Mouse (Mus musculus) midbrain, embryonic 13.5 days (tissue): ENCODE results near the gene Gm5426. TPM values are rescaled to one million over a fixed set of nuclear protein-coding genes. Genes with fewer than 3 reads are reported as not detected.
"Not testable (repeated sequence)": the region's sequence is repeated elsewhere in the genome, so short reads cannot be mapped to it uniquely, and the experiment has no call there.

ENCODE experiments used
- ATAC-seq: fragments of 200-750 bp; cut with Nextera tagmentation; 2 replicates; pipeline ENCODE4 v1.8.0; 2017; ENCODE audit warnings: mild to moderate bottlenecking, moderate TSS enrichment, moderate library complexity
- H3K27ac ChIP-seq: fragments of 300-500 bp; sonication (generic); 2 replicates; pipeline ENCODE4 v1.5.1; 2015; ENCODE audit warnings: inconsistent platforms, mild to moderate bottlenecking, moderate library complexity
- H3K27me3 ChIP-seq: fragments of 300-500 bp; sonication (generic); 2 replicates; pipeline ENCODE4 v1.6.1; 2015; ENCODE audit warnings: mild to moderate bottlenecking, inconsistent platforms
- H3K36me3 ChIP-seq: fragments of 300-500 bp; sonication (generic); 2 replicates; pipeline ENCODE4 v1.6.1; 2015; ENCODE audit warnings: mild to moderate bottlenecking, inconsistent platforms
- H3K4me1 ChIP-seq: fragments of 300-500 bp; sonication (generic); replicated peaks from 2 replicates; pipeline ENCODE4 v1.6.1; 2015; ENCODE audit warnings: inconsistent platforms
- H3K4me2 ChIP-seq: fragments of 300-500 bp; sonication (generic); replicated peaks from 2 replicates; pipeline ENCODE4 v1.6.1; 2015; ENCODE audit warnings: moderate library complexity, mild to moderate bottlenecking, inconsistent platforms
- H3K4me3 ChIP-seq: fragments of 300-500 bp; sonication (generic); replicated peaks from 2 replicates; pipeline ENCODE4 v1.5.1; 2015; ENCODE audit warnings: mild to moderate bottlenecking, inconsistent platforms
- H3K9ac ChIP-seq: fragments of 300-500 bp; sonication (generic); replicated peaks from 2 replicates; pipeline ENCODE4 v1.6.1; 2015; ENCODE audit warnings: mild to moderate bottlenecking, inconsistent platforms
- H3K9me3 ChIP-seq: fragments of 300-500 bp; sonication (generic); 2 replicates; pipeline ENCODE4 v1.6.1; 2016; ENCODE audit warnings: mild to moderate bottlenecking, inconsistent platforms
- WGBS: fragments of 180-500 bp; shearing (Covaris S2); methylation state at CpG from one replicate; pipeline ENCODE4 v1.1.7; 2015; 5-methylcytosine and 5-hydroxymethylcytosine counted together
- polyA plus RNA-seq: library from polyadenylated mRNA; unstranded; fragments of >200 nt; fragmentation: Nextera tagmentation; extraction: Ambion mirVana; gene quantifications from 2 replicates; pipeline ENCODE4 v1.2.1, GENCODE M21; 2015

The Gm5426 gene
- polyA plus RNA-seq, 1 experiment from 2014 or later, result not detected

DNA sequence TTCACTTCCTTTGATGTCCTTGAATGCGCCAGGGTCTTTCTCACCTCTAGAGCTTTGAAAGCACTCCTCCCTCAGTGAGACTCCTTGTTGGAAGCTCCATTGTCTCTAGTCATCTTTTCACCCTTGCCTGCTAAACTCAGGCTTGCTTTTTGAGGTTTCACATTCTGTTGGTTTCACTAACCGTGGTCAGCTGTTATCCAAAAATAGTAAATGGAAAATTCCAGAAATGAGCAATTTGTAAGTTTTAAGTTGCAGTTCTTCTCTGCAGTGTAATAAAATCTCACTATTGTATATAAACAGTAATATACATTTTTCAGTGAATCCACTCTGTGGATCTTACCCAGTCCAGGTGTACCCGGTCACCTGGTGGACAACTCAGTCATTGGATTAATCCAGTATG is 21.1 kb upstream of the Gm5426 start:
- ATAC-seq, result no peak
- WGBS, result 98% methylated on average over 3 of the region's 3 CpGs
- 0 out of 2 replicates have a peak, but pooled peaks cover 2% of the 10 kb centered on the region for H3K9me3 ChIP-seq
- H3K4me1 ChIP-seq, result no peaks in the 10 kb centered on the region
- H3K27ac ChIP-seq, result no peak overlapping the region
- H3K36me3 ChIP-seq, result no peaks in the 10 kb centered on the region
- no peak overlapping the region for H3K4me3 ChIP-seq
- H3K4me2 ChIP-seq, result no peak overlapping the region
- H3K9ac ChIP-seq, result no peak overlapping the region
- no peaks in the 10 kb centered on the region for H3K27me3 ChIP-seq

DNA sequence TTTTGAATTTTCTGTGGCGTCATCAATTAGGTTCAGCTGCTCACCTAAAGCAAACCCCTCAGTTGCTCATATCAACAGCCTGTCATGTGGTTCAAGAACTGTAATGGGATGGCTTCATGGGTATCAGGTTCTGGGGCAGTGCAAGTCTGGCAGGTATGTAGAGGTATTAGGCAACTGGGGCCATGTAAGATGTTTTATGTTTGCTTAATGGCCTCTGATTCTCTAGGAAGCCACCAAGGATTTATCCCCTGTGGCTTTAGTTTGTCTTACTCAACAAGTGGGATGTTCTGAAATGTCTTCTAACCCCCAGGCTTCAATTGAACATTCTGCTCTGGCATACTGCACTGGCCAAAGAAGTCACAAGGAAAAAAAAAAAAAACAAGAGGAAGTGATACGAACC is 15.6 kb upstream of the Gm5426 start:
- no peaks in the 10 kb centered on the region for H3K4me1 ChIP-seq
- no peak for ATAC-seq
- WGBS, result 84% methylated on average over 2 of the region's 2 CpGs
- no peak overlapping the region for H3K27ac ChIP-seq
- H3K9me3 ChIP-seq, result no peaks in the 10 kb centered on the region
- no peaks in the 10 kb centered on the region for H3K36me3 ChIP-seq
- H3K9ac ChIP-seq, result no peak overlapping the region
- H3K4me3 ChIP-seq, result no peak overlapping the region
- no peak overlapping the region for H3K4me2 ChIP-seq
- H3K27me3 ChIP-seq, result no peaks in the 10 kb centered on the region

DNA sequence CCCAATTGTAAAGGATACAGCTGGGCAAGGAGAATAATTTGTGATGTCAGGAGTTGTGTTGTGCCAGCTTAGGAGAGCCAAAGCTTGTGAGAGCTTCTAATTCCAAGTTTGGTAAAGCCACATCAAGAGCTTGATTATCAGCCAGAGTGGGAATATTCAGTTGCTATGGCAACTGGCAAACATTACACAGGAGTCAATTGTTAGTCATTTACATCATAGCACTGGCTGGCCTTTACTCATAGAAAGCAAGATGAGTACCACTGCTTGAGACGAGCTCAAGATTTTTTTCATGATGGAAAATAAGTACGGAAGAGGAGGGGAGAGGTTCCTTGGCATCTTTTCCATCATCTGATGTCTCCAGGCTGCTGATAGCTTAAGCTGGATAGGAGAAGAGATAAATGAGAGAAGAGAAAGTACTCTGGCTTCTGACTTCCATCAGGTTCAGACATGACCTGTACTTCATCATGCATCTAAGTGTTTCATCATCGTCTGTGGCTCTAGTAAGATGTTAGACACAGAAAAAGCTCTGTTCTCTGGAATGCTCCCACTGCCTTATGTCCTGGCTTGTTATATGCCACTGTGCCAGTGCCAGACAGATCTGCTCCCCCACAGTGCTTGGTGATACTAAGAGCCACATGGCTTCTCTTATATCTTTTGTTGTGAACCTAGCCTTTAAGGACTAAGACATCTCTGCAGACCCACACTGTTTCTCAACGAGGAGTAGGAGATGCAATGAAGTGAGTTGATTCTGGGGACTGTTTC is 15.0 kb upstream of the Gm5426 start:
- Histone ChIP-seq H3K36me3 (no peaks in the 10 kb centered on the region), H3K4me1 (no peaks in the 10 kb centered on the region), H3K4me3 (no peak overlapping the region), H3K27ac (no peak overlapping the region), H3K9me3 (no peaks in the 10 kb centered on the region), H3K4me2 (no peak overlapping the region), H3K9ac (no peak overlapping the region), H3K27me3 (no peaks in the 10 kb centered on the region)
- no peak for ATAC-seq
- 75% methylated on average over 4 of the region's 4 CpGs for WGBS

DNA sequence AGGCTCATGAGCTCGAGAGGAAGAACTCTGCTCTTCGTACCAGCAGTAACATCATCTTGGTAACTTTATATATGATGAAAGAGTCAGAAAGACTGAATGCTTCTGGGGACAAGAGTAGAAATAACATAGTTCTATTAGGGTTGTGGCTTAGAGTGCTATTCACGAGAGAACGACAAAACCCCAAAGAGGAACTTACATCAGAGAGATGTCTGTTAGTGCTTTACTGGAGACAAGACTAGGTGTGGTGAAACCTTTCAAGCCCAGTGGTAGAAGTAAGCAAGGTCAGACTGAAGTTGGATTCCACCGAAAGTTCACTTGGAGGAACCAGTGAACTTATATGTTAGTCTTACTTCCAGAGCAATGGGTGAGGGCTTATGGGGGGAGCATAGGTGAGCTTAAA is 12.5 kb upstream of the Gm5426 start:
- H3K4me1 ChIP-seq, result no peaks in the 10 kb centered on the region
- no peak overlapping the region for H3K9ac ChIP-seq
- no peak overlapping the region for H3K4me2 ChIP-seq
- WGBS, result 87% methylated on average over 5 of the region's 5 CpGs
- H3K9me3 ChIP-seq, result no peaks in the 10 kb centered on the region
- no peaks in the 10 kb centered on the region for H3K36me3 ChIP-seq
- H3K27ac ChIP-seq, result no peak overlapping the region
- ATAC-seq, result no peak
- no peak overlapping the region for H3K4me3 ChIP-seq
- H3K27me3 ChIP-seq, result no peaks in the 10 kb centered on the region

DNA sequence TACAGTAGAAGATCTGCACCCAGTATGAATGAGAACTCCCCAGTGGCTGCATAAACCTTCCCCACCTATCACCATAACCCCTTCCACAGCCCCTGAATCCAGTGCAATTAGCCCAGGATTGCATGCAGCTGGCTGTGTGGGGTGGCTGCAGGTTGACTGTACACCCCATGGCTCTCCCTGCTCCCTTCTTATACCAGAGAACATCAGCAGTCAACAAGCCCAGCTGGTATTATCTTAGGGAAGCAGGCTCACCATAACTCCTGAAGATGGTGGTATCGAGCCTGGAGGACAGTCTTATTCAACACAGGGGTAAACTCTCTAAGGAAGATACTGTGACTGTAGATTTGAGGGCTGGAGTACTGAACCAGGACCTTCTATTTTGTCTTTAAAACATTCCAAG is 12.1 kb upstream of the Gm5426 start:
- H3K36me3 ChIP-seq, result no peaks in the 10 kb centered on the region
- H3K27me3 ChIP-seq, result no peaks in the 10 kb centered on the region
- H3K27ac ChIP-seq, result no peak overlapping the region
- no peaks in the 10 kb centered on the region for H3K9me3 ChIP-seq
- H3K9ac ChIP-seq, result no peak overlapping the region
- ATAC-seq, result no peak
- no peaks in the 10 kb centered on the region for H3K4me1 ChIP-seq
- no peak overlapping the region for H3K4me3 ChIP-seq
- H3K4me2 ChIP-seq, result no peak overlapping the region
- WGBS, result 88% methylated on average over 1 of the region's 1 CpGs

DNA sequence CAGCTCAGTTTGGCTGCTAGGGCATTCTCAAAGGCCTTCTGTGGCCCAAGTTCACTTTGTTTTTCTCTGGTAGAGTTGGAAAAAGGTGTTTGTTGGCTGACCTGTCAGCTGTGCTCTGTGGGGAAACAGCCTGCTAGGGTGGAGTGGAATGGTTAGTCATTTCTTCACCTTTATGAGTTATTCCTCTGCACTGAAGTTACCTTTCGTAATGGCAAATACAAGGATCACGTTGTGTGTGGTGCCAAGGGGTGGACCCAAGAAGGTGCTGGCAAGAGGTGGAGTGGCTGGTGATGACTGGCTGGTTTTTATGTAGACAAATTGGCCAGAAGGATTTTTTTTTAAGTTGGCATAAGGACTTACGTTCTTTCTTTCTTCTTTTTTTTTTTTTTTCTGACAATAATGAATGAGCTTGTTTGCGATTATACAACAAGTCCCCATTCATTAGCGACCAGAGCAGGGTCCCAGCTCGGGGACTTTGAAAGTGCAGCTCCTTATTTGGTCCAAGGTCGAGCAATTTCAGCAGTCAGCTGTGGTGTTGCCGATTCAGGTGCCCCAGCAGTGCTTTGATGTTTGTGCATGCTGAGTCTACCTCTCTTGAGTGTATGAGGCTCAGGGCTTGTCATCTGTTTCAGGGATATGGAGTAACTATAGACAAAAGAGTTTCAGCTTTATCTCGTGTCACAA is 10.5 kb upstream of the Gm5426 start:
- WGBS, result 76% methylated on average over 9 of the region's 9 CpGs

DNA sequence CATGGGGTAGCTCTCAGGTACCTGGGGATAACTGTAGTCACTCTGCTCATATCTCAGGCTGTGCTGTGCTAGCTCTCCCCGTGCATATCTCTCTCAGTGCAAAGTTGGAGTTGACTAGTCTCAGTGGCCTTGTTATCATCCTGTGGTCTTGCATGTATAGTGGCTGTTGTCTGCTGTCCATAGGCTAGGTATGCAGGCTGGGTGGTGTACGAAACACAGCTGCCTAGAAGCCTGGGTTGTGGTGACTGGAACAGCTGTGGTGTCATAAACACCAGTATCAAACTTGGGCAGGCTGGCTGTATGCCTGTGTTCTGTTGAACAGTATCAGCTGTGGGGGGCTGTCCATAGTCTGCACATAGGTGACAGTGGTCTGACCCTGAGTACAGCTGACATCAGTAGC is 7.2 kb upstream of the Gm5426 start:
- Histone ChIP-seq H3K27me3 (no peaks in the 10 kb centered on the region), H3K4me1 (no peaks in the 10 kb centered on the region; the same call in 1 of the 2 replicates), H3K4me2 (no peak overlapping the region), H3K9ac (no peak overlapping the region), H3K36me3 (no peaks in the 10 kb centered on the region), H3K27ac (no peak overlapping the region), H3K4me3 (no peak overlapping the region), H3K9me3 (no peaks in the 10 kb centered on the region)
- WGBS, result 97% methylated on average over 2 of the region's 2 CpGs
- no peak for ATAC-seq

More for the DNA sequence above, 10.5 kb upstream of the Gm5426 start:
- Histone ChIP-seq H3K36me3 (no peaks in the 10 kb centered on the region), H3K4me1 (no peaks in the 10 kb centered on the region), H3K27me3 (no peaks in the 10 kb centered on the region), H3K4me2 (no peak overlapping the region), H3K9me3 (no peaks in the 10 kb centered on the region), H3K4me3 (no peak overlapping the region), H3K9ac (no peak overlapping the region), H3K27ac (no peak overlapping the region)
- ATAC-seq, result no peak

DNA sequence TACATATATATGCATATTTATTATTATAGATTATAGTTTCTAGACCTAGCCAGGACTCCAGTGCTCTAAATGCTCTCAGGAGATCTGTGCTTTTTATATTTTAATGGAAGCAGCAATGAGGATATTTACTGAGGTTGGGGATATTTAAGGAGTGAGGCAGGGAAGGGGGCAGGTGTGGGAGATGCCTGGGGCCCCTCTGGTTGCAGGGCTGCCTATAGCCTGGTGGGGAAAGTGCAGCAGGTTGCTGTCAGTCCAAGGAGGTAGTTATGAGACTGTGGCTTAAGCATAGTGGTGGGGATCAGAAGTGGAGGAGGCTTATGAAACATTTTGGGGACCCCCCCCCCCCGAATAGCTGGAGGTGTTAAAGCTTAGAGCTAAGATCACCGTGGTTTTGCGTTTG is 6.0 kb upstream of the Gm5426 start:
- H3K36me3 ChIP-seq, result no peaks in the 10 kb centered on the region
- H3K9ac ChIP-seq, result no peak overlapping the region
- no peak overlapping the region for H3K27ac ChIP-seq
- H3K4me2 ChIP-seq, result no peak overlapping the region
- no peaks in the 10 kb centered on the region for H3K27me3 ChIP-seq
- no peaks in the 10 kb centered on the region for H3K9me3 ChIP-seq
- 88% methylated on average over 3 of the region's 3 CpGs for WGBS
- H3K4me3 ChIP-seq, result no peak overlapping the region
- no peaks in the 10 kb centered on the region; the same call in 1 of the 2 replicates for H3K4me1 ChIP-seq
- no peak for ATAC-seq

DNA sequence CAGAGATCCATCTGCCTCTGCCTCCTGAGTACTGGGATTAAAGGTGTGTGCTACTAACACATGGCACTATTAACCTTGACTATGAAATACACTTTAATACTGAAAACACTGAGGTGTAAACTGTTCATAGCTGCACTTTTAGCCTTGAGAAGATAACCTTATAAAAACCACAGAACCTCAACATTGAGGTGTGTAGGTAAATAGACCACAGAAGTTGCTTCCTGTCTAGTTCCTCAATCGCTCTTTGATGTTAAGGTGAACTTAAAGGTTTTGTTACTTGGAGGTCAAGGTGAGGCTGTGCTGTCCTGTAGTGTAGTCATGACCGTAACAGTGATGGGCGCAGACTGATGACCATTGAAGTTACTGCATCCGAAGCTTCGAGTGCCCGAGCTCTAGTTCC is 5.3 kb upstream of the Gm5426 start:
- Histone ChIP-seq H3K27ac (no peak overlapping the region), H3K4me1 (no peaks in the 10 kb centered on the region; the same call in 1 of the 2 replicates), H3K4me2 (no peak overlapping the region), H3K9ac (no peak overlapping the region), H3K36me3 (no peaks in the 10 kb centered on the region), H3K27me3 (no peaks in the 10 kb centered on the region), H3K4me3 (no peak overlapping the region), H3K9me3 (no peaks in the 10 kb centered on the region)
- no peak for ATAC-seq
- 94% methylated on average over 6 of the region's 6 CpGs for WGBS

DNA sequence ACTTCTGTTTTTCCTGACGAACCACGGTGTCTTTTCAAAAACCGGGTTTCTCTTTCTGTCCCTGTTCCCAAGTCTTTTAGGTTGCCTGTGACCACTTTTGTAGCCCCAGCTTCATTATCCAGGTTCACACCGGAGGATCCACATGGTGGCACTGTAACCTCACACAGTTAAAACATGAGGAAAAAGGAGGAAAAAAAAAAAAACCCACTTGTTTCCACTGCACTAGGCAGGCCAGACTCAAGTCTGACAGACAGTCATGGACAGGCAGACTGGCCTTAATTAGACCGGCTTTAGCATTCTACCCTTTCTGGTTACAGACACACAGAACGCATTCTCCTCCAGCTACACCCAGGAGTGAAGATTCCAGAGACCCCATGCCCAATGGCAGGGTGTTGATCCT is 4.2 kb upstream of the Gm5426 start:
- WGBS, result 31% methylated on average over 6 of the region's 6 CpGs
- ATAC-seq, result peak; percentile 76
- no peak overlapping the region for H3K27ac ChIP-seq
- no peaks in the 10 kb centered on the region; the same call in 1 of the 2 replicates for H3K4me1 ChIP-seq
- no peaks in the 10 kb centered on the region for H3K9me3 ChIP-seq
- H3K9ac ChIP-seq, result no peak overlapping the region
- no peaks in the 10 kb centered on the region for H3K36me3 ChIP-seq
- no peaks in the 10 kb centered on the region for H3K27me3 ChIP-seq
- no peak overlapping the region for H3K4me2 ChIP-seq
- no peak overlapping the region for H3K4me3 ChIP-seq

DNA sequence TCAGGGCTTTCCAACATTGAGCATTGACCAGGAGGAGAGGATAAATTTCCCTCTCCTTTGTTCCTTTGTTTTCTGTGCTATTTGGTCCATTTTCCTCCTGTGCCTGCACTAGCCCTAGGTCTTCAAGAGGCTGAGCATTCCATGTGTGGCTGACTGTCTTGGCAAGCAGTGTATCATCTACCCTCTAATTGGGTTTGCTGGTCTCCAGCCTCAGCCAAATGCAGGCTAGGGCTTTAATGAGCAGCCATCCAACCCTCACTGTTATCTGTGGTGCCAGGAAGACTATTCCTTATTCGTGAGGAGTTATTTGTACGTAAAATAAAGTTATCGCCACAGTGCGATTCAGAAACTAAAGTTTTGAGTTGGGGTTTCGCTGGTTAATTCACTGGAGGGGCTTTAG is 2.2 kb downstream of the Gm5426 start:
- Histone ChIP-seq H3K36me3 (no peaks in the 10 kb centered on the region), H3K4me2 (no peak overlapping the region), H3K27me3 (no peaks in the 10 kb centered on the region), H3K4me3 (no peak overlapping the region), H3K27ac (no peak overlapping the region), H3K4me1 (no peaks in the 10 kb centered on the region), H3K9ac (no peak overlapping the region), H3K9me3 (no peaks in the 10 kb centered on the region)
- no peak for ATAC-seq
- 95% methylated on average over 5 of the region's 5 CpGs for WGBS

DNA sequence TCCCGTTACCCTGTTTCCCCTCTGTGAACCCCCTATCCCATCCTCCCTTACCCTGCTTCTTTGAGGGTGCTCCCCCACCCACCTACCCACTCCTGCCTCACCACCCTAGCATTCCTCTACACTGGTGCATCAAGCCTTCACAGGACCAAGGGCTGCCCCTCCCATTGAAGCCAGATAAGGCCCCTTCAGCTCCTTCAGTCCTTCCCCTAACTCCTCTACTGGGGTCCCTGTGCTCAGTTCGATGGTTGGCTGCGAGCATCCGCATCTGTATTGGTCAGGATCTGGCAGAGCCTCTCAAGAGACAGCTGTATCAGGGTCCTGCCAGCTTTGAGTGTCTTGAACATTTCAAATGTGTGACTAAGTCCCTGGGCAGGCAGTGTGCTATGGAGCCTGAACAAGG is 2.9 kb downstream of the Gm5426 start:
- H3K4me3 ChIP-seq, H3K4me2 ChIP-seq, H3K9ac ChIP-seq, H3K36me3 ChIP-seq, ATAC-seq, H3K27me3 ChIP-seq, H3K4me1 ChIP-seq, H3K9me3 ChIP-seq, H3K27ac ChIP-seq: not testable (repeated sequence)
- WGBS, result 94% methylated on average over 4 of the region's 4 CpGs
